Mouse (Mus musculus): ENCODE data around the gene Fcrlb.
A peak's percentile ranks its signal among the peaks of the same experiment; 100 is the strongest.

Gene Fcrlb

DNA sequence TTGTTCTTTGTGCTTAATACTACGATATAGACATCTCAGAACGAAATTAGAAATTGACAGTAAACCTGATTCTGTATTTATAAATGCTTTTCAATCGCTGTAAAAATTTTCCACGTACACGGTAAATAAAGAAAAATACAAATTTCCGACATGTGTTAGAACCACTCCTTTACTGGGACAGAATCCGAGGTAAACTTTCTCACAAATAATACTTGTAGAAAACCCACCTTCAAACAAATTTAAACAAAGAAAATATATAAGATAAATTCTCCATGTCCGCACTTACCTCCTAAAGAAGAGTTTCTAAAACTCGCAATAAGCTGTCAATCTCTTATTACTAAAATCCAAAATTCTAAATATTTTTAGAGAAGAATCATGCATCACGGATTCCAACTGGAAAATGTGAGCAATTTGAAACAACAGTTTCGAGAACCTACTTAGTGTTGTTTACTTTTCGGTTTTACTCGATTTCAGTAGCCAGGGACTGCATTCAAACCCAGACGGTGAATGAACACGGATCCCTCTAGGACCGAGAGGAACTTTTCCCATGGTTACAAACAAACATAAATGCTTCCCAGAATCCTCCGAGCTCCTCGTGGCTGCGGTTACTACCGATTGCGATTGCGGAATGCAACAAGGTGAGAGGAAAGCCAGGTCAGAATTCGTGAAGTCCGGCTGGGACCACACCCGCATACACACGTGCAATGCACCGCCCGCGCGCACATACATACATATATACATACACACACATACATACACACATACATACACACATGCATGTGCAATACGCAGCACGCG, 44.4 kb downstream of the Fcrlb start:
- peak; percentile 79 for DNase-seq (ENCODE audit: low read depth, low spot score)

DNA sequence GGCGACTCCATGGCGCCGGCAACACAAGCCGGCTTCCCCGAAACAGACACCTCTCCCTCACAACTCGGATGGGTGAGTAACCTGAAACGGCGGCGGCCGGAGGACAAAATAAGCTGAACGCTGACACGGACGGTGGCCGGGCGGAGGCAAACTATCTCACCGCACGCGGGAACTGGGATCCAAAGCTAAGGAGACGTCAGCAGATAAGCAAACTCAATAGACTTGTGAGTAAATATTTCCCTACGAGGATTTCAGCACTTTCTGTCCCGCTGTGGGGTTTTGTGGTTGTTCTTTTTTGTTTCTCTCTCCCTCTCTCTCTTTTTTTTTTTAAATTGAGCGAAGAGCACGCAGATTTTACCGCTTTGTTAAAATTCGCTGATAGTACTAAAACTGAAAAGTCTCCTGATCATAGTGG, 45.0 kb downstream of the Fcrlb start, which contains the start of gene Atf6:
TSS of gene Atf6 (minus strand) at position 81 of the 415 bp plus-strand sequence.
- DNase-seq (ENCODE audit: low read depth, low spot score), result peak; percentile 95

DNA sequence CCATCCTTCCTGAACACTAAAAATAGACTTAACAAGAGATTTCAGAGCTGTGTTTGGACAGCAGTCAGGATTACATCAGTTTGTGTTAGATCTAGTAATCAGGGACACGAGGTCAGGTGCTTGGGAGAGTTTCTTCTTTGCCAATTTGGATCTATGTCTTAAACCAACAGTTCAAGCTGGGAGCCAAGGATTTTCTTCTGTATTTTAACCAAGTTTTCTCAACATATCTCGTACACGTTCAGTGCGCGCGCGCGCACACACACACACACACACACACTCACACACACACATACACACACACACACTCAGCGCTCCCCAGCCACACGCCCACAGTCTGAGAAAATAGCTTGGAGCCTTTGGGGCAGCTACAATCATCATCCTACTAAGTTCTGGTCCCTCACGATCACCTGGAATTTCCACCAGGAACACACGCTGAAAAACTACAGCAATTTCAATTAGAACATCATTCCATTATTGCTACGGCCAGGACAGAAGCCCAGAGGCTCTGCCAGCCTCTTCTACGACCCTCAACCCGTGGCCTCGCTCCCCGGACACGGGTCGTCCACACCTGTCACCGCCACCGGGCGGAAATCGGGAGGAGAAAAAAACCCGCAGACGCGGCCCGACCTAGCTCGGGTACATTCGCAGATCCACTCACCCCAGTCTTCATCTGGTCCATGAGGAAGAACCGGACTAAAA, 45.6 kb downstream of the Fcrlb start:
- DNase-seq (ENCODE audit: low read depth, low spot score), result peak; percentile 73

DNA sequence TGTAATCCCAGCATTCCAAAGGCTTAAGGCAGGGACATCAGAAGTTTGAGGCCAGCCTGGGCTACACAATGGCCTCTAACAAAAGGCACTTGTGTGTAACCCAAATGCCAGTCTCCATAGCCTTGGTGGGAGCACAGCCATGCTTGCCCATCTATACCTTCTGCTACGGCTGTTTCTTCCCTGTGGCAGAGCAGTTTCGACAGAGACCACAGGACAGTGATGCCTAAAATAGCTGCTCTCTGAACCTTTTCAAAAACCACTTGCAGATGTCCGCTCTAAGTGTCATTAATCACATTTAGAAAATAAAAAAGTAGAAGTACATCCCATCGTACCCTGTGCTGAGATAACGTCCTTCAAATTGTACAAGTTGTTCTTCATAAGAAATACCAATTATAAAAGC, 47.3 kb downstream of the Fcrlb start:
- DNase-seq (ENCODE audit: low read depth, low spot score), result peak; percentile 71

DNA sequence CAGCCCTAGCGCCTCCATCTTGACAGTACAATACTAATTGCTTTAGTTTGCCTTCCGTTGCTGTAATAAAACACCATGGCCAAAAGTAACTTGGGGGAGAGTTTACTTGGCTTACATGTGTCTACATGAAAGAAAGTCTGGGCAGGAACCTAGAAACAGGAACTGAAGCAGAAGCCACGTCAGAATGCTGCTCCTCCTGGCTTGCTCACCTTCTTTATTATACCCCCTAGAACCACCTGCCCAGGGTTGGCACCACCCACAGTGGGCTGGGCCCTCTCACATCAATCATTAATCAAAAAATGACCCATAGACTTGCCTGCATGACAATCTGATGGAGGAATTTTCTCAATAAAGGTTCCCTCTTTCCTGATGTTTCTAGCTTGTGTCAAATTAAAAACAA, 48.0 kb downstream of the Fcrlb start:
- peak; percentile 73 for DNase-seq (ENCODE audit: low read depth, low spot score)

DNA sequence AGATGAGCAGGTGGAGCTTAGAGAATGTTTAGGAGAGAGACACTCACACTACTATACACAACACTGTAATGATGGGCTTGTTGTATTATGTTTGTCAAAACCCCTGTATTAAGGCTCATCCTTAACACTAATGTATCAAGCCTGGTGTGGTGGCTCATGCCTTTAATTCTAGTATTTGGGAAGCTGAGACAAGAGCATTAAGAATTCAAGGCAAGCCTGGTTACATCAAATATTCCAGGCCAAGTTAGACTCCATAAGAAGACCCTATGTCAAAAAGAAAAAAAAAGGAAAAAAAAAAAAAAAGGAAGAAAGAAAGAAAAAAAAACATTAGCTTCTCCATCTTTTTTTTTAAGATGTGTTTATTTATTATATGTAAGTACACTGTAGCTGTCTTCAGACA, 48.5 kb downstream of the Fcrlb start:
- no peak for DNase-seq (ENCODE audit: low read depth, low spot score)

DNA sequence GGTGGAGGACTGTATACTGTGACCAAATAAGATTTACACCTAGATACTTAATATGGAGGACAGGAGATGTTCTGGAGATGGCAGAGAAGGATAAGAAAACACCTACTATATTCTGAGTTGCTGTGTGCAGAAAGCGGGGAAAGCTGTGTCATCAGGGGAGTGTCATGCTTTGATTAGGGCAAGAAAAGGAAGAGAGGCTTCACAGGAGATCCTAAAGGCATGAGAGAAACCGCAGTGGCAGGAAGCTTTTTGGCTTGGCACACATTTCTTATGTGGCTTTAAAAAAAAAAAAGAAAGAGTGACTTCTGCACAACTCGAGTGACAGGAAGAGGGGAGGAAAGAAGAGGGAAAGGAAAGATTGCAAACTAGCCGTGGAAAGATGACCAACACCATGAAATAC, 49.7 kb downstream of the Fcrlb start:
- no peak for DNase-seq (ENCODE audit: low read depth, low spot score)

DNA sequence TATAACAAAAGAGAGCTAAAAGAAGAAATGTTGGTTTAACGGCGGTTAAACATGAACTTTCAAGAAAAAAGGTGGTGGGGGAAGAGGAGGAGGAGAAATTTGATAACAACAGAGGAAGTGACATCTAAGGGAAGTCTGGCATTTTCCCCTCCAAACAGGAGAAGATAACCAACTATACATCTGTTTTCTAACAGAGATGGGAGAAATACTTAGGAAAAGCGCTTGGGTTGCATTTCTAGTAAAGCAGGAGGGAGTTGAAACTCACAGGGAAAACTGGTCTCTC, 50.4 kb downstream of the Fcrlb start:
- no peak for DNase-seq (ENCODE audit: low read depth, low spot score)

DNA sequence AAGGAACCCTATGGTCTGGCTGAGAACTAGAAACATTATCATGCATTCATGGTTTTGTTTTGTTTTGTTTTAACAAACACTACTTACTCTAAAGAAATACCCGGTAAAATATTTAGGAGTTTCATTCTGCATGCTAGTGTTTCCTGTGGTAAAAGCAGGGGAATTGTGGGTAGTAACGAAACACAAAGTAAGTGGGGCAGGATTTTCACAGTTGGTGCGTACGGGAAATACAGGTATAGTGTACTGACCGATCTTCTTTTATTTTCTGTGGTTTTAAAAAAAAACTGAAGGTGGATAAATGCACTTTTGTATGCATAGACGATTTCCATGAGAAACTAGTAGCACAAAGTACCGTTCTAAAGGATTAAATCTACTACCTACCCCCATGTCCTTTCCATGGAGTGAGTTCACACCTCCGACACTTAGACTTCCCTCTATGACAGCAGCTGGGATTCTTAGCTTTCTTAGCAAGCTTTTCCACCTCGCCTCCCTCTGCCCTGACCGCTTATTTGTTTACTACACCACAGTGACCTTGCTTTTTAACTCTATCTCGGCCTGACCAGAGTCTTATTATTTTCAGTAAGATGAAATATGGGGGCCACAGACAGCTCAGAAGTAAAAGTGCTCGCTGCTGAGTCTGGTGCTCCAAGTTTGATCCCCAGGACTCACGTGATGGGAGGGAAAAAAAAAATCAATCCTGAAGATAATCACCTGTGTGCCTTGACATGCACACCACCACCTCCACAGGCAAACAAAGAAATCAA, 50.9 kb downstream of the Fcrlb start:
- DNase-seq (ENCODE audit: low read depth, low spot score), result peak; percentile 63

DNA sequence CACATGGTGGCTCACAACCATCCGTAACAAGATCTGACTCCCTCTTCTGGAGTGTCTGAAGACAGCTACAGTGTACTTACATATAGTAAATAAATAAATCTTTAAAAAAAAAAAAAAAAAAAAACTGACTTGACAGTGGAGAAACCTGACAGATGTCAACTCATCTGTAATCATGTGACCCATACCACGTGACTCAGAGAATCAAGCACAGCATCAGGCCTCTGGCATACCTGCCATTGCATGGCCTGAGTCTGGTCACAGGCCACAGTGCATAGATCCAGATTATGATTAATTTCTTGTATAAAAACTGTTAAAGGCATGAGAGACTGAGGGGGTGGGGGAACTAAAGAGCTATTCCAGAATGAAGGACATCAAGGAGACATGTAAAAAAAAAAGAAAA, 53.9 kb downstream of the Fcrlb start:
- DNase-seq (ENCODE audit: low read depth, low spot score), result peak; percentile 35

DNA sequence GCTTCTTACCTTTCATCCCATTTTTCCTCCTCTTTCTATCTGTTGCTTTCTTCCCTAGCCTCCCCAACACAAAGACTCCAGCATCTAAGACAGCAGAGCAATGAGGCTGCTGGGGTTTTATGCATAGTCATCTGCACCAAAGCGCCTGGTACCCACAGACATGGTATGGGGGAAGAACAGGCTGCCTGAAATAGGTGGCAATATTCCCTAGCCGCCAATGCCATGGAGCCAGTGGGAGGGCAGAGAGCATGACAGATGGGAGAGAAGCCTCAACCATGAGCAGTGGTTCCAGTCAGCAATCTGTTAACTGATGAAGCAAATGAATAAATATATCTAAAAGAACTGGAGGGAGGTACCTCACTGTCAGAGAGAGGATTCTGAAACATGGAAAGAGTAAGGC, 55.4 kb downstream of the Fcrlb start:
- no peak for DNase-seq (ENCODE audit: low read depth, low spot score)
